Mouse (Mus musculus) urinary bladder, postnatal 25 days (tissue): ENCODE data around the gene Ift88.

Experiments used
- DNase-seq: peaks from one replicate; pipeline ENCODE4 v3.0.0; 2022; ENCODE audit warnings: low spot score

Ift88 gene

DNA sequence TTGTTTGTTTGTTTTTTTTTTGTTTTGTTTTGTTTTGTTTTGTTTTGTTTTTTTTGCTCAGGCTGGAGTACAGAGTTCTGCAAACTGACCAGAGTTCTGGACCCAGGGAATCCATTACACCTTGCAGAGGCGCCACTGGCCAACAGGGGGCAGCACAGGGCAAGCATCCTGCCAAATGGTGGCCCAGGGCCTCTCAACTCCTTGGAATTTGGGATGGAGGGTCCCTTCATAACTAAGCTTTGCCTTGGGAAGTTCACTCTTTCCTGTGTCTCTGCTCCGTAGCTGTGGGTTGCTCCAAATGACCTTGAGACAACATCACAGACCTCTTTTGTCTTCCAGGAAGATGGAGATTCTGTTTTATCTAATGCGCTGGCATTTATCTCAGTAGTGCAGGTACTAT lies 109.4 kb downstream of the Ift88 start:
- DNase-seq: peak; percentile 69

DNA sequence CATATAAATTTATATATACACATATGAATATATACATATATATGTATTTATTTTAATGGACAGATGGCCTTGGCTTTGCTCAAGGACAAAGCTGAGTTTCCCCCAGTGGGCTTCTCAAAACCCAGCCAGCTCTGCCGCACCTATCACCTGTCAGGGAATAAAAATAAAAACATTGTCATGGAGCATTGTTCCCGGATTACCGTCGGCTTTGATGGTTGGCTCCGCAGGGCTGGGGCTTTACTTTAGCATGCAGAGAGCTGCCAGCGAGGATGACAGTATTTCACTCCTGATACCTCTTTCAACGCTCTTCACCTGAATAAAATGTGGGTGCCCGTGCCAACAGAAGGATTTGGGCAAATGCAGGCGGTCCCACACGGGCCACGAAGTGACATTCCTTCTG lies 110.0 kb downstream of the Ift88 start:
- no peak for DNase-seq

DNA sequence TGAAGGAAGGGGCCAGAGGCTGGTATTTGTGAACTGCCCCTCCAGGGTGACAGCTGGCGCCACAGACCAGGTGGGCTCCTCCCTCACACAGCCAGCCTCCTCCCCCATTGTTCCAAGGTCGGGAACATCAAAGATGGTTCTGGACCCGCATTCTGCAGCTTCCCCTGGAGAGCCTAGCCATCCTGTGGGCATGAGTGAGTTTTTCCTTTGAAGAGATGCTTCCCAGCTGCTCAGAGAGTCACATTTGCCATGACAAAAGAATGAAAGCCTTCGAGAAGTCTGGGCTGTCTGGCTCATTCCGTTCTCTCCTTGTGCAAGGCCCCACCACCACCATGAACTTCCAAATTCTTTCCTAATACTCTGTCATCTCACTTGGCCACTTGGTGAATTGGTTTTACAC lies 110.5 kb downstream of the Ift88 start:
- no peak for DNase-seq

DNA sequence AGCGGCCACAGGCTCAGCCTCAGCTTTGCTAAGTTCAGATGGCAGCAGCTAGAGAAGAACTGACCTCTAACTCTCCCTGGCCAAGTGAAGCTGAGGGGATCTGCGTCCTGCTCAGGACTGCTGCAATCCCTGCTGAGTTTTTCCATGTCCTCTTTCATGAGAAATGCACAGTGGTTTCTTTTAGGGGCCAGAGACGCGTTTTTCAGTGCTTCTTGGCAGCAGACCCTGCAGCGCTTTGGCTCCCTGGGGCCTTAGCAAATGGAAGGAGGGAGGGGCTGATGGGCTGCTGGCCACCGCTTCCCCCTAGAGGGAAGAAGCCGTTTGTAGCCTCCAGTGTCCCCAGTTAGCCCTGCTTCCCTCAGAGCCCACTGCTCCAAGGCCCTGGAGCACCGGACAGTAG lies 111.1 kb downstream of the Ift88 start:
- DNase-seq: no peak

DNA sequence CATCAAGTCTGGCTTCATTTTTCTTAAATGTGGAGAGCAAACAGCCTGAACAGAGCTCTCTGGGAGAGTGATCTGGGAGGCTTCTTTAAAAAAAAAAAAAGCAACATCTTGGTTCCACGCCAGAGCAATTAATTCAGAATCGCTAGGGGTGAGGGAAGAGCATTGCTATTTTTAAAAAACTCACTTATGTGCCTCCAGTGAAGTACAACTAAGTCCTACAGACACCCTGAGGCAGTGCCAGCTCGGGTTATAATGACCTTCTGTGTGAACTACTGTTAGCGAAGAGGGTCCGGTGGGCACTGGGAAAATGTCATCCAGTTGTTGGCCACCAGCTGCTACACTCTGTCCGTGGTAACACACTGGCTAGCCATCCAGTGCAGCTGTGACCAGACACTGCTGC lies 111.8 kb downstream of the Ift88 start:
- DNase-seq: no peak

DNA sequence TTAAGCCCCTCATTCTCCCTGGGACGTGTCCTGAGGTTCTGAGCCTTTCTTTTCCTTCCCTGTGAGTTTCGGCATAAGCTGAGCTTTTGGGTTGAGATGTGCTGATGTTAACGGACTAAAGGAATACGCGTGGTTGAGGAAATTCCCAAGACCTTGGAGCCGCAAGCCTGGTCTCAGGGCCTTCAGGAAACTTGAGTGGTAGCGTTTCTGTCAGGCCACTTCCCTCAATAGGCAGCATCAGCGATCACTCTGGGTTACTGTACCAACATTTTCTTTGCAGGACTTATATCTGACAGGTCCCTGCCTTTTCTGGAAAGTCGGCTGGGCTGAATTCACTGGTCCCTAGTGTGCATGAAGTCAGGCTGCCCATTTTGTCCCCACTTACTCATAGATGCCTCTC lies 113.0 kb downstream of the Ift88 start:
- DNase-seq: no peak

DNA sequence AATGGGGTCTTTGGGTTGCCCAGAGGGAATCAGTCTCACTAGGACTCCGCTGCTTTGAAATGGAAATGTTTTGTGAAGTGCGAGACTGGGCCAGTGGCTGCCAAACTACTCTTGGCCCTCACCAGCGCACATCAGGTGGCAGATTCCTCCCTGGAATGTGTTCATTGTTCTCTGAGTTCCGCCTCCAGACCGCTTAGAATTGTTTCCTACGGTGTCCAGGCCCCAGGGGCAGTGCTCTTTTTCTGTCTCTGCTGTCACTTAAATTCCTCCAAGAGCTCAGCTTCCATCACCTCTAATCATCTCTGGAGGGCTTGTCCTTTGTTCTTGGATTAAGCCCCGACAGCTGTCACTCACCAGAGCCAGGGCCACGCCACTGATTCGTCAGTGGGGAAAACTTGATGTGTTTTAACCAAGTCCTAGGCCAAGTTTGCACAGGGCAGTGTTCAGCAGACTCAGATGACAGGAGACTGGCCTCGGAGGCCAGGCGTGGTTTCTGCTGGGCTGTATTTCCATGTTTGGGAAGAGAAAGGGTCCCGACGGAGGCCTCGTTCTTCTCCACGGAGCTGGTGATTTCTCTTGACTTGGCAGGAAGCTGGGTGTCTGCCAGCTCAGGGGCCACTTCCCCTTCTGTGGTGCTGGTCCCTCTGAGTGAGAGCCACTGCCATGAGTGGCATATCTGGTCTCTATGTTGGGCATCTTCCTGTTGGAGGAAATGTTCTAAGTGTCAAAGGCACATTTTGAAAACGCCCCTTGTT lies 113.6 kb downstream of the Ift88 start:
- no peak for DNase-seq

DNA sequence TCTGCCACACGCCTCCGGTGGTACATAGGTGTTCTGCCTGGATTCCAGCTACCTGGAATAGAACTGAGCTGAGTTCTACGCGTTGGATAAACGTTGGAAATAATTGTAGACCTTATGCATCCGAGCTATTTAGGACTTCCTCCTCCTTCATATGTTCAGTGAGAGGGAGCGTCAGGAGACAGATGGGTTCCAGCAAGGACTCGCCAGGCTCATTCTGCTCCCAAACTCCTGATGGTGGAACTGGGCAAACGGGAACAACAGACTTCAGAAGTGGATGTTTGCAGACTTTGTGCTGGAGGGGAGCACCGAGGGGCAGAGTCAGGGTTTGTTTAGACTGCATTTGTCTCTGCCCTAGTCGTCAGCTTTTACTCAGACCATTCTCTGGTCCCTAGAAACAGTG lies 116.8 kb downstream of the Ift88 start:
- DNase-seq: no peak

DNA sequence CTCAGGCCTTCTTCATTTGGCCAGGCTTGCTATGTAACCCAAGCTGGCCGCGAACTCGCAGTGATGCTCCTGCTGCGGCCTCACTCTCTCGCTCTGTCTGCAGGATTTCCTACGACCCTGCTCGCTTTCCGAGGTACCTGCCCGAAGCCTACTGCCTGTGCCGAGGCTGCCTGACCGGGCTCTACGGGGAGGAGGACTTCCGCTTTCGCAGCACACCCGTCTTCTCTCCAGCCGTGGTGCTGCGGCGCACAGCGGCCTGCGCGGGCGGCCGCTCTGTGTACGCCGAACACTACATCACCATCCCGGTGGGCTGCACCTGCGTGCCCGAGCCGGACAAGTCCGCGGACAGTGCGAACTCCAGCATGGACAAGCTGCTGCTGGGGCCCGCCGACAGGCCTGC lies 118.4 kb downstream of the Ift88 start:
- DNase-seq: no peak

DNA sequence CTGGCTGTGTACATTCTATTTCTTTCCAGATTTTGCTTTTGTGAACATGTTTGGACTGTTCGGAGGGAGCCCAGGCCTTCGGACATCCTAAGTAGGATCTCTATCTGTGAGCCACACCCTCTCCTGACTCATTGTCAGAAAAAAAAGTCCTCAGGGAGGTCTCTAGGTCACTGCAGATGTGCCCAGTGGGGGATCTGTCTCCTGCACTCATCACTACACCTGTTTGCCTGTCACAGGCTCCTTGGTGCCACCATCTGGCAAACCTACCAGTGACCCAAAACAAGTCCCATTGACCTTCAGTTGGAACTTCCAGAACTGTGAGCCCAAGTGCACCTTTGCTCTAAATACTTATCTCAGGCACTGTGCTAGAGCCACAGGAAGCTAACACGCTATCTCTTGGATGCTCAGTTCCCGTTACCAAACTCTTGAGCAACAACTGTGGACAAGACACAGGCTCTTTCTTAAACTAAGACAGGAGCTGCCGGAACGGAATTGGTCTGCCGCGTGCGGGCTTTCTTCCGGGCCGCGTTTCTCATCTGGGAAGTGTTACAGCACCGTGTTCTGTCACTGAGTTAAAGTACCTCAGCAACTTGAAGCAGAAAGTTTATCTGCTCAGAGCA lies 119.7 kb downstream of the Ift88 start:
- DNase-seq: no peak

DNA sequence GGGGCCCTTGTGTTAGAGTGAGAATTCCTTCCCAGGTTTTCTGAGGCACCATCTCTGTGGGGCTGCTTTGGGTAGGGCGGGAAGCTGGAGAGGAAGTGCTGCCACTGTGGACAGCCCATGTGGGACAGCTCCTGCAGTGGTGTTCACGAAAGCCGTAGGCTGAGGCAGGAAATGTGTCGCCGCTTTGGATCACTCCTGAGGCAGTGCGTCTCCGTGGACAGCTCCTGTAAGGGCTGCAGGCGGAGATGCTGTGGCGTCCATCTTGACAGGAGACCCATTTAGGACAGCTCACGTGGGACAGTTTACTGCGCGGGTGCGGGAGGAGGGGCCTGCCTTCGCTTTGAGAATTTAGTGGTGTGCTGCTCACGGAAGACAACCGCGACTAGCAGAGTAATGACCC lies 121.7 kb downstream of the Ift88 start:
- no peak for DNase-seq

DNA sequence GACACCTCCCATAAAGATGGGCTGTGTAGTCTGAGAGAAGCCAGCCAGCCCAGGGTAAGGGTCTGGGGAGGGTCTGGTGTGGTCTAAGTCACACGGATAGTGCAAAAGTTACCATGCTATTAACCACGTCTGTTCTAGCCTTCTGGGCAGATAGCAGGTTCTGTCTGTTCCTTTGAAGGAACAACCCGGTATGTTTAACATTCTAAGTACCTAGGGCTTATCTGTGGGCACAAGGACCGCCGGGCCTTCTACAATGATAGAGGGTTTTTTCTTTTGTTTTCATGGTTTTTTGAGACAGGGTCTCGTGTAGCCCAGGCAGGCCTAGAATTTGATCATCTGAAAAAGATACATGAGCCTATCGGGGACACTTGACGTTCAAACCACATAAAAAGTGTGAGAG lies 122.3 kb downstream of the Ift88 start:
- no peak for DNase-seq

DNA sequence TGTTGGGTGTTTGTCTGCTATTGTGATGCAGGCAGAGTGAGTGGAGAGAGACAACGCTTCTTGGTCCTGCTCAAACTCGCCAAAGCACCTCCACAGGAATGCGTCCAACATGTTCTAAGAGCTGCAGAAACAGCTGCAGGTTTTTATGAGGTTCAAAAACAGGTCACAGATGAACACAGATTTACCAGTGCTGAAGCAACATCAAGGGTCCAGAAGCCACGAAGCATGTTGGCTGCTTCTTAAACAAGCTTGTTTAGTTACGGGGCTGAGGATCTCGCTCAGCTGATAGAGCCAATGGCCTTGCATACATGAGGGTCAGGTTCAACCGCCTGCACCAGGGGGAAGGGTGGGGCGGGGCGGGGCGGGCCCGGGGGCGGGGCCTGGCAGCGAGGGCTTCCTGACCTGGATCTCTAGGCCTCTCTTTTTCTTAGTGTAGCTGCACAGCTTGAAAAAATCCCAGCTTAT lies 122.7 kb downstream of the Ift88 start:
- DNase-seq: no peak

DNA sequence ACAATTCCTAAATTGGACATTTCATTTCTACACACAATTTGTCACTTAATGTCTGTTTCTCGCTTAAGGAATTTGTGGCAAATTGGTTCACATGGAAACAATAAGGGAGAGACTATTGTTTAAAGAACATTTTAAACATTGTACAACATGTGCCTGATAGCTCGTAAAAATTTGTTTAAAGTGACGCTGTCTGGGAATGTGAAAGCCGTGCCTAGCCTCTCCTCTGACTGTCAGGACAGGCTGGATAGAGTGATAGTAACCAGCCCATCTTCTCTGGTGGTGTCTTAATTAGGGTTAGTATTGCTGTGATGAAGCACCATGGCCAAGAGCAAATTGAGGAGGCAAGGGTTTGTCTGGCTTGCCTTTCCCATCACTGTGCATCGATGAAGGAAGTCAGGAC lies 123.2 kb downstream of the Ift88 start:
- no peak for DNase-seq

DNA sequence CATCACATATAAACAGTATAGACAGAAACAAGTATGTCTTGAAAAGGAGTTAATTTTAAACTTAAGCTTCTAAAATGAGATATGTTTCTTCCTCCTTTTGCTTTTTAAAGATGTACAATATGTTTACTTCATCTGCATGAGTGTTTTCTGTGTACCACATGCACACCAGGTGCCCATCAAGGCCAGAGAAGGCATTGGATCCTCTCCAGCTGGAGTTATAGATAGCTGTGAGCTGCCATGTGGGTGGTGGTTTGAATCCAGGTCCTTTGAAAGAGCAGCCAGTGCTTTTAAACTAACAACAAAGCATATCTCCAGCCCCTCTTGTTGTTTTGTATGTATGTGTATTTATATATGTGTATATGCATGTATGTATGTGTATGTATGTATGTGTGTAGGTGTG lies 129.1 kb downstream of the Ift88 start:
- no peak for DNase-seq

DNA sequence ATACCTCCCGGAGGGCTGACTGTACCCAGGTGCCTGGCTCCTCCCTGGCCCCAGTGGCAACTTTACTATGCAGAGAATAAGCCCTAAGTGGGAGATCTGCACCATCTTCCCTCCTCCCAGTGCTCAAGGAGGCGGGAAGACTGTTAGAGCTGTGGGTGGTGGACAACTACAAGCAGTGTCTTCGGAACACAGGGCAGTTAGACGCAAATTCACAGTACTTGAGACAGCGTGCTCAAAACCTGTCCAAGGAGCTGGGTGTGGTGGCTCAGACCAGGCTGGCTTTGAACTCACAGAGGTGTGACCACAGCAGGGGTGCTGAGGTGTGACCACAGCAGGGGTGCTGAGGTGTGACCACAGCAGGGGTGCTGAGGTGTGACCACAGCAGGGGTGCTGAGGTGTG lies 130.6 kb downstream of the Ift88 start:
- DNase-seq: no peak

DNA sequence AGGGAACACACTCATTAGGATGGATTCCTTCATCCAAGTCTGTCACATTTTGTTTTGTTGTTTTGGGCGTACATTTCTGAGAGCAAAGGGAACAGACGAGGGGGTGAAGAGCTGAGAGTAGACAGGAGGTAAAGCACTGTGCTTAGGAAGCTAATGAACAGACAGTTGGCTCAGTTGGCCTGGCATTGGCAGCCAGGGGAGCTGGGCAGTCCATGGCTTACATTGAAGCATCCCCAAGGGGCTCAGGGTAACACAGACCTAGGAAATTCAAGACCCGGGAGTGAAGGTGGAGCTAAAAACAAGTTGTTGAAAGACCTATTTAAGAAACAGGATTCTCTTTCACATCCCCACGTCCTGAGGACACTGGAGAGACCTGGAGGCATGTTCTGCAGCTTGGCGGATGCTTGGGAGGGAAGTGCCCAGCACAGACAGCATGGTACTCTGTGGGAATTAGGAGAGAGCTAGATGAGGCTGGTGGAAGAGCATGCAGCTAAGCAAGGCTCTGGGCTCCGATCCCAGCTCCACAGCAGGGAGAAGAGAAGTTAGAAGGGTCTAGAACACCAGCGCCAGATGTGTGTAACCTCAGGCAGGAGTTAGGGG lies 131.7 kb downstream of the Ift88 start:
- DNase-seq: no peak

DNA sequence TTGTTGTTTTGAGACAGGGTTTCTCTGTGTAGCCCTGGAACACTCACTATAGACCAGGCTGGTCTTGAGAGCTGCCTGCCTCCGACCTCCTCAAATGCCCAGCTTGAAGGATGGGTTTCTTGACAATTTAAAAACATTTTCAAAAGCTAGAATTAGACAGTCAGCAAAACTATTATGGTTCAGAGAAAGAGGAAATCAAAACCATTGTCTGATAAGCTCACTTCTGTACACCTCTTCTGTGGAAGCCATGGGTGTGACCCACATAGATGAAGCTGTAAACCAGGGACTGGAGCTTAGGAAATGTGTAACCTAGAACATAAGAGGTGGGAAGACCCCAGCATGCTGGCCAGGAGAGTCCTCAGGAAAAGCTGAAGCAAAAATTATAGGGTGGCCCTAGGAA lies 133.1 kb downstream of the Ift88 start:
- no peak for DNase-seq

DNA sequence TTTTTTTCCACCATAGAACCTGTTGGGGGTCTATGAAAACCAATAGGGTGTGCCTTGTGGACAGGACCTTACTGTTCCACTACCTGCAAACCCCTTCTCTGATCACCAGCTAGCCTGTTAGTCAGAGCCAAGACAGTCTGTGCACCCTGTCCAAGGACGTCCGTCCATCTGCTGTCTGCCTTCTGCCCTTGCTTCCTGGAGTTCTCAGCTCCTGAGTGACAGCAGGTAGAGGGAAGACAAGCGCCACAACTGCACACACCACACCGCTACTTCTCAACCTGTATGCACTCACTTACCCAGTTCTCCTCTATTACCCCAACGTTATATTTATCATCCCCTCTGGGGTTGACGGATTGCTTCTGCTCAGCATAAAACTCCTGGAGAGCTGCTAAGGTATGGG lies 141.8 kb downstream of the Ift88 start:
- no peak for DNase-seq
